Mouse (Mus musculus): ENCODE data around the gene Asb18. TPM values are rescaled to one million over a fixed set of nuclear protein-coding genes. Genes with fewer than 3 reads are reported as not detected.

Asb18 gene
- polyA plus RNA-seq, 1 experiment from 2014 or later, result not detected

- Histone ChIP-seq H3K36me3 (replicated peaks; ENCODE audit: insufficient read depth, low read length) (no peaks in the 10 kb centered on the region), H3K27me3 (ENCODE audit: insufficient read depth, low read length) (peaks cover 55% of the 10 kb centered on the region), H3K27ac (ENCODE audit: low read depth) (no peak overlapping the region), H3K9me3 (ENCODE audit: low read length) (no peaks in the 10 kb centered on the region), H3K4me1 (ENCODE audit: insufficient read depth) (peaks cover 6% of the 10 kb centered on the region; the same call in 1 of the 2 replicates), H3K4me3 (ENCODE audit: low read depth, low read length) (no peak overlapping the region), H3K9ac (replicated peaks) (no peak overlapping the region), H3K4me2 (ENCODE audit: low read depth, low read length) (no peak overlapping the region)
- 3% methylated on average over 16 of the region's 16 CpGs for WGBS (ENCODE audit: insufficient replicate concordance)
- ATAC-seq (peak; percentile 35; the same call in 1 of the 2 replicates), DNase-seq (peak; percentile 80)
- no peak for TF ChIP-seq EP300 (IDR thresholded peaks at IDR 0.05; ENCODE audit: low read depth)
- peak; percentile 86 for TF ChIP-seq CTCF (IDR thresholded peaks at IDR 0.05; ENCODE audit: low read depth)
Measured at GRCm38 (mm10) chr1:89943202-89943601, 71.3 kb downstream of the Asb18 start.

DNA sequence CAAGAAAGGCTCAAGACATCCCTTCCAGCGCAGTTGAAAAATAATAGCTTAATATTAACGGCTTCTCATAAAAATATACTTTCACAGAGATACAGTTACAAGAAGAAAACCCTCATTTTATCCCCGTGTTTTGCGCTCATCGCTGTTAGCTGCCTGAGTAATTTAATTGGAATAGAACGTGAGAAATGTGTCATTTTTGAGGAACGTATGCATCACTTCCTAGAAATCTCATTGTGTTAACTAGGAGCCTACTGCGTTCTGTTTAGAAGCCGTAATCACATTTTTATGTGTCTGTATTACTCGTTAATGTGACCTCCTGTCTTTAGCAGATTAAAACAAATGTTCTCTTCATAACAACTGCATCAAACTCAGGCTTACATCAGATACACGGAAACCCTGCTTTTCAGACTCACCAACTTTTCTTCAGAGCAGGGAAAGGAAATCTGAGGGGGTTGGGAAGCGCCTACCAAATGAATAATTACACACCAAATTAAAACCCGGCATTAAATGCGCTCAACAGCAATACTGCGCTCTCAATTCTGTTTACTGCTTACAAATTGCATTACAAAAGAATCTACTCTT, 72.0 kb downstream of the Asb18 start:
- no peak overlapping the region for H3K4me2 ChIP-seq (ENCODE audit: low read depth, low read length)
- ATAC-seq (no peak), DNase-seq (no peak)
- H3K4me3 ChIP-seq (ENCODE audit: low read depth, low read length), result no peak overlapping the region
- TF ChIP-seq CTCF (IDR thresholded peaks at IDR 0.05; ENCODE audit: low read depth) (no peak), EP300 (IDR thresholded peaks at IDR 0.05; ENCODE audit: low read depth) (no peak)
- no peak overlapping the region for H3K9ac ChIP-seq (replicated peaks)
- no peak overlapping the region for H3K27ac ChIP-seq (ENCODE audit: low read depth)
- peaks cover 6% of the 10 kb centered on the region; the same call in 1 of the 2 replicates for H3K4me1 ChIP-seq (ENCODE audit: insufficient read depth)
- H3K9me3 ChIP-seq (ENCODE audit: low read length), result no peaks in the 10 kb centered on the region
- H3K36me3 ChIP-seq (replicated peaks; ENCODE audit: insufficient read depth, low read length), result no peaks in the 10 kb centered on the region
- 7% methylated on average over 15 of the region's 15 CpGs for WGBS (ENCODE audit: insufficient replicate concordance)
- H3K27me3 ChIP-seq (ENCODE audit: insufficient read depth, low read length), result peaks cover 55% of the 10 kb centered on the region

- DNase-seq, result no peak
- 2% methylated on average over 40 of the region's 40 CpGs for WGBS (ENCODE audit: insufficient replicate concordance)
- no peak overlapping the region for H3K9ac ChIP-seq (replicated peaks)
- no peak for ATAC-seq
- peak overlapping the region; percentile 7; the same call in 1 of the 2 replicates for H3K4me2 ChIP-seq (ENCODE audit: low read depth, low read length)
- H3K27me3 ChIP-seq (ENCODE audit: insufficient read depth, low read length), result peaks cover 62% of the 10 kb centered on the region
- H3K36me3 ChIP-seq (replicated peaks; ENCODE audit: insufficient read depth, low read length), result no peaks in the 10 kb centered on the region
- H3K27ac ChIP-seq (ENCODE audit: low read depth), result no peak overlapping the region
- H3K4me1 ChIP-seq (ENCODE audit: insufficient read depth), result peaks cover 6% of the 10 kb centered on the region; the same call in 1 of the 2 replicates
- H3K4me3 ChIP-seq (ENCODE audit: low read depth, low read length), result peak overlapping the region; percentile 5; the same call in 1 of the 2 replicates
- no peaks in the 10 kb centered on the region for H3K9me3 ChIP-seq (ENCODE audit: low read length)
- TF ChIP-seq CTCF (IDR thresholded peaks at IDR 0.05; ENCODE audit: low read depth) (no peak), EP300 (IDR thresholded peaks at IDR 0.05; ENCODE audit: low read depth) (no peak)
Measured at GRCm38 (mm10) chr1:89941701-89942381, 72.6 kb downstream of the Asb18 start.

GRCm38 (mm10) chr1:89940961-89941524, 73.4 kb downstream of the Asb18 start:
- no peak overlapping the region for H3K9ac ChIP-seq (replicated peaks)
- no peak for ATAC-seq
- H3K27me3 ChIP-seq (ENCODE audit: insufficient read depth, low read length), result peaks cover 69% of the 10 kb centered on the region
- no peak for DNase-seq
- 16% methylated on average over 15 of the region's 15 CpGs for WGBS (ENCODE audit: insufficient replicate concordance)
- no peak overlapping the region for H3K4me2 ChIP-seq (ENCODE audit: low read depth, low read length)
- TF ChIP-seq EP300 (IDR thresholded peaks at IDR 0.05; ENCODE audit: low read depth) (no peak), CTCF (IDR thresholded peaks at IDR 0.05; ENCODE audit: low read depth) (no peak)
- no peak overlapping the region for H3K4me3 ChIP-seq (ENCODE audit: low read depth, low read length)
- peaks cover 6% of the 10 kb centered on the region; the same call in 1 of the 2 replicates for H3K4me1 ChIP-seq (ENCODE audit: insufficient read depth)
- no peaks in the 10 kb centered on the region for H3K36me3 ChIP-seq (replicated peaks; ENCODE audit: insufficient read depth, low read length)
- H3K27ac ChIP-seq (ENCODE audit: low read depth), result no peak overlapping the region
- no peaks in the 10 kb centered on the region for H3K9me3 ChIP-seq (ENCODE audit: low read length)

GRCm38 (mm10) chr1:89939981-89940726, 74.3 kb downstream of the Asb18 start:
- no peak for TF ChIP-seq EP300 (IDR thresholded peaks at IDR 0.05; ENCODE audit: low read depth)
- peak; percentile 79 for TF ChIP-seq CTCF (IDR thresholded peaks at IDR 0.05; ENCODE audit: low read depth)
- H3K4me3 ChIP-seq (ENCODE audit: low read depth, low read length), result peak overlapping the region; percentile 17; the same call in 1 of the 2 replicates
- H3K4me1 ChIP-seq (ENCODE audit: insufficient read depth), result peaks cover 6% of the 10 kb centered on the region; the same call in 1 of the 2 replicates
- 0 out of 2 replicates have a peak overlapping the region, but pooled peaks have one; percentile 11 for H3K4me2 ChIP-seq (ENCODE audit: low read depth, low read length)
- H3K9ac ChIP-seq (replicated peaks), result no peak overlapping the region
- ATAC-seq, result peak; percentile 57
- H3K9me3 ChIP-seq (ENCODE audit: low read length), result no peaks in the 10 kb centered on the region
- no peak overlapping the region for H3K27ac ChIP-seq (ENCODE audit: low read depth)
- 3% methylated on average over 34 of the region's 34 CpGs for WGBS (ENCODE audit: insufficient replicate concordance)
- no peaks in the 10 kb centered on the region for H3K36me3 ChIP-seq (replicated peaks; ENCODE audit: insufficient read depth, low read length)
- H3K27me3 ChIP-seq (ENCODE audit: insufficient read depth, low read length), result peaks cover 74% of the 10 kb centered on the region
- peak; percentile 87 for DNase-seq

Data from liver, postnatal 0 days (tissue).